Mouse (Mus musculus) neural tube, embryonic 12.5 days (tissue): ENCODE measurements at regions not wholly inside any gene's neighbourhood (a gene's known extent, or its start where the extent isn't known, plus 50 kb on each side); places are given as distances from the start of the nearest gene placed in this dataset.

Experiments used
- ATAC-seq: fragments of 200-750 bp; cut with Nextera tagmentation; 2 replicates; pipeline ENCODE4 v1.8.0; 2017; ENCODE audit warnings: low read depth, mild to moderate bottlenecking, moderate TSS enrichment, moderate library complexity; ENCODE audit not compliant: low FRiP score
- H3K27ac ChIP-seq: fragments of 300-500 bp; sonication (generic); 2 replicates; pipeline ENCODE4 v1.5.1; 2016
- H3K27me3 ChIP-seq: fragments of 300-500 bp; sonication (generic); replicated peaks from 2 replicates; pipeline ENCODE4 v1.6.1; 2016; ENCODE audit warnings: mild to moderate bottlenecking
- H3K36me3 ChIP-seq: fragments of 300-500 bp; sonication (generic); 2 replicates; pipeline ENCODE4 v1.6.1; 2016; ENCODE audit warnings: mild to moderate bottlenecking
- H3K4me1 ChIP-seq: fragments of 300-500 bp; sonication (generic); 2 replicates; pipeline ENCODE4 v1.6.1; 2016
- H3K4me2 ChIP-seq: fragments of 300-500 bp; sonication (generic); replicated peaks from 2 replicates; pipeline ENCODE4 v1.6.1; 2016; ENCODE audit warnings: mild to moderate bottlenecking
- H3K4me3 ChIP-seq: fragments of 300-500 bp; sonication (generic); 2 replicates; pipeline ENCODE4 v1.5.1; 2016
- H3K9ac ChIP-seq: fragments of 300-500 bp; sonication (generic); 2 replicates; pipeline ENCODE4 v1.6.1; 2016; ENCODE audit warnings: mild to moderate bottlenecking
- H3K9me3 ChIP-seq: fragments of 300-500 bp; sonication (generic); 2 replicates; pipeline ENCODE4 v1.6.1; 2016; ENCODE audit warnings: mild to moderate bottlenecking
- WGBS: fragments of 180-500 bp; shearing (Covaris S2); methylation state at CpG from one replicate; pipeline ENCODE4 v1.1.7; 2016; 5-methylcytosine and 5-hydroxymethylcytosine counted together

- Histone ChIP-seq H3K9me3 (no peaks in the 10 kb centered on the region), H3K4me1 (no peaks in the 10 kb centered on the region), H3K9ac (no peak overlapping the region), H3K4me3 (no peak overlapping the region), H3K36me3 (no peaks in the 10 kb centered on the region), H3K27me3 (no peaks in the 10 kb centered on the region), H3K4me2 (no peak overlapping the region), H3K27ac (no peak overlapping the region)
- ATAC-seq, result no peak
- WGBS, result 17% methylated on average over 5 of the region's 5 CpGs
These were observed 54.6 kb upstream of the Smarca2 start for GRCm38 (mm10) chr19:26550299-26550698.
